Mouse (Mus musculus): ENCODE measurements around the gene Clk4.

Clk4 gene

DNA sequence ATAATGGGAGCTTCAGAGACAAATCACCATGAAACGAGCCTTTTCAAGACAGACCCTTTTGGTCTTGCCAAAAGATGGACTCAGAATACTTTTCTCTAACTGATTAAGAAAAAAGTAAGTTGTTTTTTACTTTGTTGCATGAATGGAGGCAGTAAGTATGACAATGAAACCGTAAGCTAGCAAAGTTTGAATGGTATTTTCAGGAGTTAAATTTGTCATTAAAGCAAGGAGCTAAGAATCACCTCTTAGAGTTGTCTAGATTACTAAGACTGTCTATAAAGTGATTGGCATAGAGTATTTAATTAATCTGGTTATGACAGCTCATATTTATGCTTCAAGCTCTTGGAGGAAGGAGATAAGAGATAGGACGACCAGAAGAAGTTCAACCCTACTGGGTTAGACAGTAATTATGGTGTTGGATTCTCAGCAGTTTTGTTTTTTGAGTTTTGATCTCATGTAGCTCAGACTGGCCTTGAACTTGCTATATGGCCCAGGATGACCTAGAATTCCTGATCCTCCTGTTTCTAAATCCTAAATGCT lies at the start of gene Clk4:
TSS of gene Clk4 (plus strand) at position 51 of the 540 bp plus-strand sequence.
- no peak for DNase-seq

DNA sequence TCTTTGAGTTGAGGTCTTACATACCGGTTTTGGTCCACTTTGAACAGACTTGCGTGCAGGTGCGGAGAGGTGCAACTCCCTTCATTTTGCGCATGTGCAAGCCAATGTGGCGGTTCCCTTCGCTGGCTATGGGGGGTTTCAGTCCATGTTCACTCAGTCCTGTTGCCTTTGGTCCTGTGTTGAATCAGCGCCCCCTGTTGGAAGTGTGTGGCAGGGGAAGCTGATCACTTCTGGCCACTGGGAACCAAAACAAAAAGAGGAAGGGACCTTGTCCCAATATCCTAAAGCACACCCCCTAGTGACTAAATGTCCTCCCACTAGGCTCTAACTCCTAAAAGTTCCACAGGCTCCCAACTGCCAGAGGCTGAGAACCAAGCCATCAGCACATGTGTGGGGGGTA lies 47.5 kb upstream of the Clk4 start:
- DNase-seq: no peak

DNA sequence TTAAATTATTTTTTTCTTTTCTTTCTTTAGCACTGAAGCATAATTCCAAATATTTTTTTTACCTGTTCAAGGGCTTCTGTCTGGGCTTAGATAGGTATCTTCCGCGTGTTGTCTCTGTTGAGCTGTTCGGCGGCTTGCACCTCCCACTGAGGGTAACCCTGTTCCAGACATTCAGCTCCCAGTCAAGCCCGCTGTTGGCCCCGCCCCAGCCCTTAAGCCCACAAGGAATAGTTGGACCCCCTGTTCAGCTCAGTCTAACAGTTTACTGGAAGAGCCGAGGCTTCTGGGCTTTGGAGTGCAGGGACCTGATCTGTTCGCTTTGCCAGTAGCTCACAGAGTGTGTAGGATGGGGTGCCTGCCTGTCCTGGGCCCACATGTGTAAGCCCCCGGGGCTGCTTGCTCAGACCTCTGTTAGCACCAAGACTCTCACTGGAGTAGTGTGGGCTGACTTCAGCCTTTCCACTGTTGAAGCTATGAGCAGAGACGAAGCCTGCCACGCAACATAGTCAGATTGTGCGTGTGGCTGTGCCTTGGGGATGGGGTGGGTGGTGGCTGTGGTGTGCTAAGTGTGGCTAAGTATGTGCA lies 42.0 kb upstream of the Clk4 start:
- DNase-seq: no peak

DNA sequence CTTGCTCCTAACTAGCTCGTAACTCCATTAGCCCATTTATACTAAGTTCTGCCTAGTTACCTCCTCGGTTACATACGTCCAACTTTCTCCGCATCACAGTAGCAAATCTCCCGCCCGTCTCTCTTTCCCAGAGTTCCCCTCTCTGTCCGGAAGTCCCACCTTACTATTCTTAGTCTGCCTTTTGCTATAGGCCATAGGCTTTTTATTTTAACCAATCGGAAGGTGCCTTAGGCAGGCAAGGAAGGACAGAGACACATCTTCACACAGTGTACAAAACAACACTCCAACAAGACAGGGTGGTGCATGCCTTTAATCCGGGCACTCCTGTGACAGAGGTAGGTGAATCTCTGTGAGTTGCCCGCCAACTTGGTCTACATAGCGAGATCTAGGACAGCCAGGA lies 41.2 kb upstream of the Clk4 start, which contains the start of gene Gm12569:
TSS of gene Gm12569 (plus strand) at position 166 of the 400 bp plus-strand sequence.
- DNase-seq: no peak

DNA sequence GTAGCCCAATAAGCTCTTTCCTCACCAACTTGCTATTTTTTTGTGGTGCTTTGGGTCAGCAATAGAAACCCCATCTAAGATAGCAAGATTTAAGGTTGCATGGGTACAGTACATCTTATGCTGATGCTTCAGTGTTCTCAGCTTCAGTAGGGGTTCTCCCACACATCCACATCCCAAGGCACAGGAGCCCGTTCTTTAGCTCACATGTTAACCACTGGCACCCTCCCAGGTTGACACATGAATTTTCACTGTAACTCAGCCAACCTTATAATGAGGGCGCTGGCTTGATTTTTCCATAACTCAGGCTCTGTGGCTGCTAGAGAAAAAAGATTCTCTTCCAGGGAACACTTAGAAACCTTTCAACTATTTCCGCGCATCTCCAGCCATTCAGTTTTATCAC lies 34.4 kb upstream of the Clk4 start:
- DNase-seq: no peak

DNA sequence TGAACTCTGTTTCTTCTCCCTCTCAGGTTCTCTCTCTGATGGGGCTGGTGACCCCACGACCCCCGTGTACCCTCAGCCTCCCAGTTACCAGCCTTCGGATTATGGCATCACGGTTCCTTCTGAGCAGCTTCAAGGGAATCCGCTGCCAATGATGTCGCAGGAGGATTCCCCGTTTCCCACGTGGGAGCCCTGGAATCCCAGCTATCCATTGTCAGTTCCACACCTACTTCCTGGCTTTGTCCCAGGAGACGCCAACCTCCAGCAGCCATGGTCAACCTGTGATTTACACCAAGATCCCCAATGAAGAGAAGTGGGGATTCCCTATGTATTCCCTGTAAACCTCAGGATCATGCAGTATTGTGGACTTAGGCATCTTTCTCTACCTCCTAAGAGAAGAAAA lies 26.9 kb upstream of the Clk4 start:
- no peak for DNase-seq

DNA sequence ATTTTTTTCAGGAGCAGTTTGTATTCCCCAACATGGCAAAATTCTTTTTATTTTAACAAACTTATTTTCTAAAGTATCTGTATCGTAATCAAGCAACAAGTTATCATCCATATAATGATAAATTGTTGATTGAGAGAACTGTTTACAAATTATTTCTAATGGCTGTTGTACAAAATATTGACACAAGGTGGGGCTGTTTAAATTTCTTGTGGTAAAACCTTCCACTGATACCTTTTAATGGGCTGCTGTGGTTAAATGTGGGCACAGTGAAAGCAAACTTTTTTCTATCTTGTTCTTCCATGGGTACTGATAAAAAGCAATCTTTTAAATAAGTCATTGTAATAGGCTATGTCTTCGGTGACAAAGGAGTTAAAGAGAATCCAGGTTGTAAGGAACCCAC lies 18.6 kb upstream of the Clk4 start:
- DNase-seq: no peak

DNA sequence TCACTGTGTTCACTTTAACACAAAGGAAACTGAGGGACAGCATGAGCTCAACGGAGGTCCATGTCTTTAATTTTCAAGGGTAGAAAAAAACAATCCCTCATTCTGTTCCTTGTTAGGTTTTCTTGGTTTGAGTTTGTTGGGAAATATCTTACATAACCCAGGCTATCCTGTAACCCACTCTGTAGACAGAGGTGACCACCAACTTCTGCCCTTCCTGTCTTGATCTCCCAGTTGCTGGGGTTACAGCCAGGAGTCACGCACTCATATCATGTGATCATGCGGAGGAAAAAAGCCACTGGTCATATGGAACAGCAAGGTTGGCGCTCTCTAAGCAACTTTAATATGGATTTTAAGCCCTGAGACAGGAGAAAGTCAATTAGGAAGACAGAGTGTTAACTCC lies 4.5 kb upstream of the Clk4 start:
- DNase-seq: peak; percentile 7

DNA sequence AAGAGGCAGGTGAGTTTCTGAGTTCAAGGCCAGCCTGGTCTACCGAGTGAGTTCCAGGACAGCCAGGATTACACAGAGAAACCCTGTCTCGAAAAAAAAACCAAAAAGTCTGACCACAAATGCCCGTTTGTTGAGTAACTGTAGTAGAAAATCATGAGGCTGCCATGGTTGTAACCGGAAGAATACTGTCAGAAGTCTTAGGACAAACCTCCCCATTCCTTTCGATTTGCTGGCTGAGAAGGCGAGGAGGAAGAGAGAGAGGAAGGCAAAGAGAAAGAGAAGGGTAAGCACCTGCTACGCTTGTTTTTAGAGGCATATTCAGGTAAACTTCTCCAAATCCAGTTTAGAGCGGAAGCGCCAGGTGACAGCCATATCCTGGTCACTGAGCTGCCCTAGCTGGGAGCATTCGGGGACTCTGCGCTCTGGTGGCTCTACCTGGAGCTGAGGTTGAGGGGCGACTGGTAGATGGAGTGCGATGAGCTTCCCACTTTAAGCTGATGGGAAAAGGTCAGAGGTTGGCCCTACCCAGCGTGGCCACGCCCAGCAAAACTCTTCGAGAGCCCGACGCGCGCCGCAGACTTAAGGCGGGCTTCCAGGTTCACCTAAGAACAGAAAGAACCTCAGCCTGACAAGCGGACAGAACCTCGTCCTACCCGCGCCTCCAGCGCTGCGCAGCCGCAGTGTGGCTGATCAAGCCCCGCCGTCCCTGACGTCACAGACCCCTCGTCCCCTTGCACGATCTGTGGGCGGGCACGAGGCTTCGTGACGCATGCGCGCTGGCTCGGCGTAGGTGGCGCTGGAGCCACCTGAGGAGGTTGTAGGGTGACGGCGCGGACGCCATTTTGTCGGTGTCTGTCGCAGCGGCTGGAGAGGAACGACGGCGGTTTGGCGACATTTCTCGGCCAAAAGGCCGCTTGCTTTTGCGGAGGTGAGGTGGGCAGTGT lies 1.1 kb downstream of the Clk4 start, which contains the start of gene BC049762:
TSS of gene BC049762 (minus strand) at position 705 of the 944 bp plus-strand sequence.
- DNase-seq: peak; percentile 99

DNA sequence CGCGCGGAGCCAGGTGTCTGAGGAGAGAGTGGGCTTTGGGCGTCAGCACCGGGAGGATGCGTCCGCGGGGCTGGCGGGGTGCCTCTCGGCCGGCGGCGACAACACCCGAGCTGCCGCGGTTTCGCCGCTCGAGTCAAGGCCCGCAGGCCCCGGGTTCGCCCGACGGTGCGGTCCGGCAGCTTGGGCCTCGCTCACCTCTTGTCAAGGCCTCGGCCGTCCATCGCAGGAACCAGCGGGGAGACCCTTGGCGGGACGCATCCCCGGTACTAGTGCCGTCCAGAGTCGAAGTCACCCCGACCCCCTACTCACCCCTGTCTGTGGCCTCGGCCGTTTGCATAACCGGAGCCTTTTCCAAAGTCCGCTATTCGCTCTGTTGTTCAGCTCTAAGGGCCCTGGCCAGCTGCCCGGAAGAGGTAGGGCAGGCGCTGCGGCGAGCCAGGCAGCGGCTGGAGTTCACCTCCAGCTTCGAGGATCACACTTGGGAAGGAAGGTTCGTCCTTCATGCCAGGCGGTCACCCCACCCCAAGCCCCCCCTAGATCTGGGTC lies 1.8 kb downstream of the Clk4 start:
- peak; percentile 76 for DNase-seq

DNA sequence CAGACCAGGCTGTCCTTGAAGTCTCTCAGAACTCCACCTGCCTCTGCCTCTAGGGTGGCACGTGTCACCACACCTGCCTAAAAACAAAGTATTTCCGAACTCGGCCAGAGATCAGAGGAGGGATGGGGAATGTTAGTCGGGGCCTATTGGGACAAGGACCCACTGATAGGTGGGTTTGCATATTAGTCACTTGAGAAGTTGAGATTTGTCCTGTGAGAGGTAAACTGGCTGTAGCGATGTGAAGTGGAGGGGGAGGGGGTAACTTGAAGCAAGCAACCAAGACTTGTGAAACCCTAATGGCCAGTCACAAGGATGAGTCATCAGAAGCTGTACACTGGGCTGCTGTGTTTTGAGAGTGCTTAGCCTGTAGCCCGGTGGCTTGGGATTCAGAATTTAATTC lies 2.8 kb downstream of the Clk4 start:
- peak; percentile 90 for DNase-seq

DNA sequence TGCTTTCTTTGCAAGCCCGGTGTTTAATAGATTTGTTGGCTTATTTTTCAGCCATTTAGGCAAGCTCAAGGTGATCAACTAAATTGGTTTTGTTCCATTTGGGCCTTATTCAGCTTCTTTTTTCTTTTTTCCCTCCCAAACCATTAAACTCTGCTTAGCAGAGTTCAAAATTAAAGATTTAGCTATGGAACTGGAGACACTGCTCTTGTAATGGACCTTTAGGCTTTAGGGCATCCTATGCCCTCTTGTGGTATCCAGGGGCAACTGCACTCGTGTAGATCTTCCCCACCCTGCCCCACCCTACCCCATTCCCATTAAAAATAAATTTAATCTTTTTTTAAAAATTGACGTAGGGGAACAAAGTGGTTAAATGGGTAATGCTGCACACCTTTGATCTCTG lies 3.8 kb downstream of the Clk4 start:
- peak; percentile 61 for DNase-seq

DNA sequence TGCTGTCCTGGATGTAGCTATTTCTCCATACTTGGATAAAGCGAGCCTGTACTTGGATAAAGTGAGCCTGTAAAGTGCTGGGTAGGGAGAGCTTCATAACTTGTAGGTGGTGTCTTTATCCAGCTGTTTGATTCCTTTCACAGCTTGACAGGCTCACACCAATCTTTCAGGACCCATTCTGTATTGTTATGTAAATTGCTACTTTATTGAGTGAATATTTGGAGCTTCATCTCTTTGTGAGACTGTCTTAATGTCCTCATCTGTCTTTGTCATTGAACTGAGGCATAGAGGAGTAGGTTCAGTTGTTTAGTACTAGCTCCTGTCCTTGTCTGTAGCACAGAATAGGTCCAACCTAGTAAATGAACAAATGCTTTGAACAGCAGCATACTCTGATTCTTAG lies 12.9 kb downstream of the Clk4 start:
- DNase-seq: no peak

DNA sequence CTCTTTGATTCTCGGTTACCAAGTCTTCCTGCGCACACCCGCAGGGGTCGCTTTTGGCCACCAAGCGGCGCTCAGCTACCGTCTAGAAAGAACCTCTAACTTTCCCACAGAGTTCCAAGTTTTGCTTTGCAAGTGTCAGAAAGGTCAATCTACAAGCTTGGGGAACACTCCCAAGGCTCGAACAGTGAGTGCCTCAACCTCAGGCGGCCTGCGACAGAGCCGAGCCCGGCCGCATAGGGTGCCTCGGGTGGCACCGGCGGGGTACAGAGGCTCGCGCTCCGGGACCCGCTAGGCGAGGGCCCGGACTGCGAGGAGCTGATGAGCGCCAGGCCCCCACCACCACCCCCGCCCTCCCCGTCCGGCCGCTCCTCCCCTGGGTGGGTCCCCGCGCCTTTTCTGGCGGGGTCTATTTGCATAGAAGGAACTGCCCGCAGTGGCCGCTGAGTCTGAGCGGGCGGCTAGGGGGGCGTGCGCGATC lies 28.1 kb downstream of the Clk4 start, which contains the start of gene Col23a1:
TSS of gene Col23a1 (plus strand) at position 357 of the 478 bp plus-strand sequence.
- peak; percentile 89 for DNase-seq

DNA sequence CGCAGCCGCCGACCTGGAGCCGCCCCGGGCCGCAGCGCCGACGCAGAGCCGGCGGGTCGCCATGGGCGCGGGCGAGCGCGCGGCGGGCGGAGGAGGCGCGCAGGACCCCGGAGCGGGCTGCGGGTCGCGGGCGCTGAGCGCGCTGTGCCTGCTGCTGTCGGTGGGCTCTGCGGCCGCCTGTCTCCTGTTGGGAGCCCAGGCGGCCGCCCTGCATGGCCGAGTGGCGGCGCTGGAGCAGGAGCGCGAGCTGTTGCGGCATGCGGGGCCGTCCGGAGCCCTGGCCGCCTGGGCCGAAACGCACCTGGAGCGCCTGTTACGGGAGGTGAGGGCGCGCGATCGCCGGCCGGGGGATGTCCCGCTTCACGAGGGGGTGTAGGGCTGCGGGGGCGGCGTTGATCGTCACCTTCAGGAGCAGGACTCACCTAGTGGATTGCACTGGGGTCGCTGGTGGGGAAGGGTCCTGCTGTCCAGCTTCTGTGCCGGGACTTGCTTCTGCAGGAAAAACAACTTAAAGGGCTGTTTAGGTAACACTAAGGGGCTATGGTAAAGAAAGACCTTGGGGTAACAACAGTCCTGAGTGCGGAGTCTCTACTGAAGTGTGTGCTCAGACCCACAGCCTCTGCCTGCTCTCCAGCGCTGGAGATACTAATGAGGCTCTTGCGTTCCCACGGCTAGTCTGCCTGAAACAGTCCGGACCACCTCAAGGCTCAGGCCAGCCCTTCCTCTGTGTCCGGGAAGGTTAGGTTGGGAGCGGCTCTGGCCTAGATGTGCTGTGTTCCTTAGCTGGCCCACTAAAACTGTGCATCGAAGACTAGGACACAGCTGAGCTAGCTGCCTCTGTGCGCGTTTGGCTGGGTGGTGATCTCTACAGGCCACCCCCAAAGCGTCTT lies 28.8 kb downstream of the Clk4 start:
- DNase-seq: peak; percentile 47

DNA sequence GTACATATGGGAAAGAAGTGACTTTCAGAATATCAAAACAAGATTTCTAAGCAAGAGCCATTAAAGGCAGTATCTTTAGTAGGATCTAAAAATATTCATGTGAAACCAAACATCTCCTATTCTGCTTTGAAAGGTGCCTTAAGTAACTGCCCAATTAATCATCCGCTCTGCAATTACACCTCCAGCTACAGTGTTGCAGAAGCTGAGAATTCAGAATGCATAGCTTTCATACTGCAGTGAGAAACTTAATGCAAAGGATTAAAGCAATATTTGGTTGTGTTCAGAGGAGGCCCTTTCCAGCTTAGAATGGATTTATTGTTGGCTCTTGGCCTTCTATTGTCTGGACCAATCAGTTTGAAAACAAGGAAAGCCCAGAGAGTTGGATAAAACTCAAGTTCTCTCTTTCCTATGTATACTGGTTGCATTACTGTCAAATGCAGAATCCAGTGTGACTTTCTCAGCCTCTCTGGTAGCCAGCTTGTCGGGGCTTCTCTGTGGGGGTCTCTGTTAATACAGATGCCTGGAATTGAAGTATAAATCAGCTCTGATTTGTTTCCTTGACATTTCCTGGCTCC lies 32.5 kb downstream of the Clk4 start:
- DNase-seq: no peak

DNA sequence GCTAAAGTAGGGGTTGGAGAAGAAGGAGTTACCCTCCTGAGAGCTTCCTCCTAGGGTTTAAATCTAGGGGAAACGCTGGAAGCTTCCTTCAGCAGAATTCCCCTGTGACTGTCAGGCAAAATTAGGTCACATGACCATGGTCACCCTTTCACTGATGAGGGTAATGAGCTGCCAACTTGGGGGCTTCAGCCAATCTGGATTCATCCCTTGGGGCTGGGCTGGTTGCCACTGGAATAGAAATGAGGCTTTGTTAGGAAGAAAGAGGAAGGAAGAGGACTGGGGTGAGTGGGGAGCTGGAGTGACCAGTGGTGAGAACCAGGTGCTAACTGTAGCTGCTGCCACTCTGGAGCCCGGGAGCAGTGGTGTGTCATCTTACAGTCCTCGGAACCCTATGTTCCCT lies 34.2 kb downstream of the Clk4 start:
- no peak for DNase-seq

DNA sequence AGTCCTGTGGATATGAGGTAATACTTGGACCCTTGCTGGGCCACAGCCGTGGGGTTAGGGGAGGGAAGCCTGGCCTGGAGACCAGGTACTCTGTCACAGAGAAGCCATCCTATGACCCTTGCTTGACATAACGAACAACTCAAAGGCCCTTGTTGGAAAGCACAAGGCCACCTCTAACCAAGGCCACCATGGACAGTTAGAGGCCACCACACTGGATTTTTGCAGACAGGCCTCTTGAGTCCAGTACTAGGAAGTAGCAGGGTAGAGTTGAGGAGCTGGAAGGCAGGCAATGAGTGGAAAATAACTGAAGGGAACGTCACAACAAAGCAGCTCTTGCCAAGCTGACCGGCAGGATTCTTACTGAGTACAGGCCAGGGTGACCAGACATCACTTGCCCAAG lies 37.2 kb downstream of the Clk4 start:
- no peak for DNase-seq

DNA sequence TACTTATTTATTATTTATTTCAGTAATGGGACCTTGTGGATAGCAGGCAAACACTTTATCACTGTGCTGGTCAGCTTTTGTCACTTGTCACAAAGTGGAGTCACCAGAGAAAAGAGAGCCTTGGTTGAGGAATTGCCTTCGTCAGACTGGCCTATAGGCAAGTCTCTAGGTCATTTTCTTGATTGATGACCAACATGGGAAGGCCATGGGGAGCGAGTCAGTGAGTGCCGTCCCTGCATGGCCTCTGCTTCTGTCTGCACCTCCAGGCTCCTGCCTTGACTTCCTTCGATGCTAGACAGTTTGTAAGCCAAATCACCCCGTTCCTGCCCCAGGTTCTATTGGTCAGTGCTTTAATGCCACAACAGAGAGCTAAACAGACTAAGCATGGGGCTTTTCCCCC lies 40.9 kb downstream of the Clk4 start:
- DNase-seq: no peak

DNA sequence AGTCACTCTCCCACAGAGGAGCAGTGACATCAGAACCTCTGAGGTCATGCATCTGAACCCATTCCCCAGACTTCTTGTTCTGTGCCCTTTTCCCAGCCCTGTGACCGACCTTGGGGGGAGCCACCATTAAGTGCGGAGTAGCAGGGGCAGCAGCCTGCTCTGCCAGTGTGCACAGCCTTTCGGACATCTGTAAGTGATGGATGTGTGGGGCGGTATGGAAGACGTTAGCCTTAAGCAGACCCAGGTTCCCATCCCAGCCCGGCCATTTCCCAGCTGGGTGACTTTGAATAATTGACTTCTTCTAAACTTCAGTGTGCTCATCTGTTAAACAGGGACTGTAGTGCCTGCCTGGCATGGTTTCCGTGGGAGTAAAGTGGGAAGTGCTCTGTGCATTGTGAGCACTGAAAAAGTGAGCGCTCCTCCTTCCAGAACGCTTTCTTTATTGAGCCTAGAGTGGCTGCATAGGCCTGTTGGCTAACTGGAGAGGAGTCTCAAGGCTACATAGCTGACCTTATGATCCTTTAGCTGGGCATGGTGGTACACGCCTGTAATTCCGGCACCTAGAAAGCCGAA lies 42.5 kb downstream of the Clk4 start:
- no peak for DNase-seq

DNA sequence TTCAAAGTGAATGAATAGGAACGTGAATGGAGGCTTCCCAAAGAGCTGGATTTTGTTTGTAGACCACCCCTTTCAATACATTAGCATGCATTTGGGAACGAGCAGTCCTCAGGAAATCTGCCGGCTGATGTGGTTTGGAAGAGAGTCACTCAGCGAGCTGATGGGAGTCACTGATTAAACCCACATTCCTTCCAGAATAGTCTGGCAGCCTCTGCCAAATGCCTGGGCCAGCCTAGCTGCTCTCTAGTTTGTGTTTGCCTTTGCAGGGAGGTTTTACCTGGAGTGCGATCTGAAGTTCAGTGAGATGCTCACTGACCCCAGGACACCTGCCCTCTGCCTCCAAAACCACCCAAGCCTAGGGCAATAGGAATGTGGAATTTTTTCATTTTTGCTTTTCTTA lies 46.8 kb downstream of the Clk4 start:
- peak; percentile 59 for DNase-seq

DNA sequence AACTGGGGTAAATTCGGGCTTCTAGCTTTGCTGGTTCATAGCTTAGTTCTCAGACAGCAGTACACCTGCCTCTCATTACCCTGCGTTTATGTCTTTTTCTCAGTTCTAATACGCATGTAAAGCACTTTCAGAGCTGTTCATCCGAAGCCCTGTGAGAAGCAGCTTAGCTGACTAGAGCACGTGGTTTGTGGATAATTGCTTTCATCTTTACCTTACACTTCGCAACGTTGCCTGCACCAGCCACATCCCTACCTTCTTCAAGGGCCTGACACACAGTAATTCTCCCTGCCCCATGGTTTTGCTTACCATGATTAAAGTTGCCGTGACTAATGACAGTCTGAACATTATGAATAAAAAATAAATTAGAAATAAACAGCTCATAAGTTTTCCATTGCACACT lies 50.3 kb downstream of the Clk4 start:
- DNase-seq: no peak
